Mouse (Mus musculus): ENCODE data around the gene Chrnb4.

GRCm38 (mm10) chr9:55055386-55055930 is 6.9 kb upstream of the Chrnb4 start:
- no peak for TF ChIP-seq POLR2A (IDR thresholded peaks at IDR 0.05; ENCODE audit: control insufficient read depth, extremely low read depth, insufficient read depth, low read length, poor library complexity)
- no peak for TF ChIP-seq CTCF (IDR thresholded peaks at IDR 0.05; ENCODE audit: borderline replicate concordance, control insufficient read depth, extremely low read depth, insufficient read depth, low read length, poor library complexity)

Data from thymus, adult 2 months (tissue).